Comparison of ENCODE assay signal across 9 mouse cellular contexts in genomic region chr17:31330622-31331021, GRCm38 (mm10). TPM values are rescaled to one million over a fixed set of nuclear protein-coding genes. Genes with fewer than 3 reads are reported as not detected.
DNase-seq lines count a peak whose midpoint lies in the region; ATAC-seq and TF ChIP-seq lines count a peak whose summit lies in the region.
"Had no signal": no experiment of that assay in that cellular context is flagged by ENCODE, and none has a peak within 500 bp of the region (broad histone marks: within the 10 kb centered on the region; RNA-seq: fewer than 3 reads in every experiment).

No protein-coding gene starts in this region.

- TF ChIP-seq CTCF in MEL (IDR thresholded peaks at IDR 0.05 in 2 of 3, conservative IDR thresholded peaks at IDR 0.05 in 1 of 3; ENCODE audit: control insufficient read depth in 1 of 3, insufficient read depth in 1 of 3, low read depth in 2 of 3, low read length in 3 of 3, poor library complexity in 1 of 3, severe bottlenecking in 1 of 3) = peak; percentile 72 to 99 (median 77)
- peak; percentile 68; the same call in 1 of the 2 replicates for TF ChIP-seq CTCF in cerebellum, adult 2 months (IDR thresholded peaks at IDR 0.05; ENCODE audit: borderline replicate concordance, insufficient read depth, low read depth, low read length)

- no peak overlapping the region for H3K4me3 ChIP-seq in intestine, embryonic 14.5 days (ENCODE audit: low read depth, low read length)
- no peak overlapping the region for H3K4me3 ChIP-seq in intestine, embryonic 16.5 days (ENCODE audit: low read length)
- no peak overlapping the region for H3K4me3 ChIP-seq in MEL (ENCODE audit: control insufficient read depth in 1 of 2, insufficient read depth in 1 of 2, low read depth in 2 of 2, low read length in 2 of 2)
- no peak overlapping the region for H3K4me3 ChIP-seq in cerebellum, adult 2 months (replicated peaks; ENCODE audit: insufficient read depth, low read depth, low read length)
- H3K4me3 ChIP-seq: liver, embryonic 15.5 days had no signal

- no peaks in the 10 kb centered on the region for H3K27me3 ChIP-seq in intestine, embryonic 14.5 days (replicated peaks; ENCODE audit: control insufficient read depth, insufficient read depth, low read length)
- no peaks in the 10 kb centered on the region for H3K27me3 ChIP-seq in intestine, embryonic 16.5 days (replicated peaks; ENCODE audit: control insufficient read depth, insufficient read depth, low read length)
- H3K27me3 ChIP-seq in MEL (ENCODE audit: control insufficient read depth in 1 of 2, insufficient read depth in 2 of 2, low read length in 2 of 2) = no peaks in the 10 kb centered on the region
- H3K27me3 ChIP-seq in cerebellum, adult 2 months (ENCODE audit: control insufficient read depth, insufficient read depth, low read length) = no peaks in the 10 kb centered on the region
- H3K27me3 ChIP-seq: liver, embryonic 15.5 days had no signal

- ATAC-seq in intestine, embryonic 14.5 days (replicated peaks; ENCODE audit: low FRiP score, low TSS enrichment, low read depth) = no peak
- ATAC-seq in intestine, embryonic 16.5 days = no peak

- no peaks in the 10 kb centered on the region for H3K36me3 ChIP-seq in intestine, embryonic 14.5 days (ENCODE audit: control insufficient read depth, insufficient read depth, low read length)
- 0 out of 2 replicates have a peak, but pooled peaks cover 5% of the 10 kb centered on the region for H3K36me3 ChIP-seq in intestine, embryonic 16.5 days (ENCODE audit: control insufficient read depth, insufficient read depth, low read length)
- no peaks in the 10 kb centered on the region; a peak in 1 of 4 replicates for H3K36me3 ChIP-seq in MEL (ENCODE audit: control insufficient read depth in 1 of 2, insufficient read depth in 2 of 2, low read length in 2 of 2)
- H3K36me3 ChIP-seq: liver, embryonic 15.5 days had no signal

- H3K27ac ChIP-seq in intestine, embryonic 14.5 days (ENCODE audit: low read depth) = no peak overlapping the region
- no peak overlapping the region for H3K27ac ChIP-seq in intestine, embryonic 16.5 days (ENCODE audit: low read length)
- no peak overlapping the region for H3K27ac ChIP-seq in MEL (ENCODE audit: control insufficient read depth, low read depth, low read length)
- no peak overlapping the region for H3K27ac ChIP-seq in cerebellum, adult 2 months (ENCODE audit: insufficient read depth, low read length)
- H3K27ac ChIP-seq: liver, embryonic 15.5 days had no signal

- DNase-seq in intestine, embryonic 14.5 days (ENCODE audit: low spot score) = peak; percentile 69
- peak; percentile 68 for DNase-seq in MEL (ENCODE audit: low read depth, low spot score)
- DNase-seq in cerebellum, adult 2 months = peak; percentile 55 to 58
- peak; percentile 44 for DNase-seq in gastrocnemius, postnatal 14 days
- peak; percentile 78 to 93 for DNase-seq in left cerebral cortex, postnatal 14 days (ENCODE audit: low spot score in 2 of 2)
- DNase-seq in naive thymus-derived CD4-positive, alpha-beta T cell, adult 2 months (ENCODE audit: low read depth) = peak; percentile 66
- peak; percentile 64 for DNase-seq in thymus, postnatal 25 days

- TF ChIP-seq RAD21 in MEL (IDR thresholded peaks at IDR 0.05; ENCODE audit: low read depth, low read length) = peak; percentile 30

- no peak overlapping the region for H3K4me2 ChIP-seq in intestine, embryonic 14.5 days (ENCODE audit: low read length)
- H3K4me2 ChIP-seq in intestine, embryonic 16.5 days (ENCODE audit: low read depth, low read length) = no peak overlapping the region
- H3K4me2 ChIP-seq: liver, embryonic 15.5 days had no signal

- no peak overlapping the region for H3K9ac ChIP-seq in intestine, embryonic 14.5 days (ENCODE audit: low read length)
- H3K9ac ChIP-seq in intestine, embryonic 16.5 days (ENCODE audit: low read depth, low read length) = no peak overlapping the region
- H3K9ac ChIP-seq in MEL (ENCODE audit: control insufficient read depth, low read depth, low read length, poor library complexity, severe bottlenecking) = no peak overlapping the region
- H3K9ac ChIP-seq: liver, embryonic 15.5 days had no signal

- no peaks in the 10 kb centered on the region for H3K79me2 ChIP-seq in MEL (ENCODE audit: control insufficient read depth, insufficient read depth, low read length, poor library complexity)

- H3K4me1 ChIP-seq in intestine, embryonic 14.5 days (replicated peaks; ENCODE audit: control insufficient read depth, insufficient read depth, low read length) = no peaks in the 10 kb centered on the region
- H3K4me1 ChIP-seq in intestine, embryonic 16.5 days (ENCODE audit: control insufficient read depth, insufficient read depth, low read length) = peaks cover 4% of the 10 kb centered on the region
- H3K4me1 ChIP-seq in MEL (ENCODE audit: control insufficient read depth in 1 of 2, insufficient read depth in 2 of 2, low read length in 2 of 2) = no peaks in the 10 kb centered on the region
- peaks cover 16% of the 10 kb centered on the region for H3K4me1 ChIP-seq in cerebellum, adult 2 months (ENCODE audit: control insufficient read depth, insufficient read depth, low read length)

- TF ChIP-seq POLR2A in MEL (IDR thresholded peaks at IDR 0.05; ENCODE audit: control insufficient read depth in 1 of 2, insufficient read depth in 1 of 2, low read depth in 1 of 2, low read length in 2 of 2, poor library complexity in 1 of 2) = no peak
- no peak for TF ChIP-seq POLR2A in cerebellum, adult 2 months (IDR thresholded peaks at IDR 0.05; ENCODE audit: borderline replicate concordance, insufficient read depth, low read length)

- H3K9me3 ChIP-seq in intestine, embryonic 14.5 days (ENCODE audit: control insufficient read depth, low read length) = no peaks in the 10 kb centered on the region
- no peaks in the 10 kb centered on the region for H3K9me3 ChIP-seq in intestine, embryonic 16.5 days (ENCODE audit: control insufficient read depth, low read length)
- H3K9me3 ChIP-seq in MEL (replicated peaks; ENCODE audit: insufficient read depth, low read length) = no peaks in the 10 kb centered on the region
- H3K9me3 ChIP-seq: liver, embryonic 15.5 days had no signal

- WGBS in intestine, embryonic 14.5 days = 41% methylated on average over 4 of the region's 4 CpGs
- 44% methylated on average over 4 of the region's 4 CpGs for WGBS in intestine, embryonic 16.5 days
- 48% methylated on average over 4 of the region's 4 CpGs for WGBS in cerebellum, adult 2 months

- intact Hi-C loops in gastrocnemius, postnatal 14 days (cut with DNase I; ENCODE audit: low total_unique reads) = no loop called here
- intact Hi-C loops in left cerebral cortex, postnatal 14 days (cut with DNase I) = loop anchor here (2.0 to 5.0 kb wide), 2 partner anchors 47 to 162 kb away; no protein-coding TSS in a partner anchor

- TF ChIP-seq EP300 in MEL (IDR thresholded peaks at IDR 0.05; ENCODE audit: low read depth in 1 of 2, low read length in 2 of 2) = no peak

TF ChIP-seq in MEL, 35 proteins besides CTCF, POLR2A, EP300 and RAD21:
- no peak for TF ChIP-seq ZC3H11A (IDR thresholded peaks at IDR 0.05; ENCODE audit: low read depth, low read length)
- peak; percentile 53 for TF ChIP-seq SMC3 (IDR thresholded peaks at IDR 0.05; ENCODE audit: low read depth, low read length)
TF ChIP-seq in MEL: peak in this region for 1.

RNA-seq across cellular contexts. Expression of gene Slc37a1, which starts 44.0 kb away (rescaled TPM):
- polyA plus RNA-seq in intestine, embryonic 14.5 days (2014; fragmentation: Nextera tagmentation; extraction: Ambion mirVana) = 14.7 and 14.8 TPM in 2 replicates
- polyA plus RNA-seq in intestine, embryonic 16.5 days (2015; fragmentation: Nextera tagmentation; extraction: Ambion mirVana) = 21.1 and 21.5 TPM in 2 replicates
- total RNA-seq in MEL (2012; rRNA removed) = 10.3 and 15.0 TPM in 2 replicates
- polyA plus RNA-seq in MEL (2012; ENCODE audit: insufficient read depth in 1 of 2, insufficient read length in 2 of 2, low read depth in 1 of 2, low replicate concordance in 2 of 2, missing spikeins in 1 of 2) = 10 to 100 TPM in 1 of 2 experiments, not detected in 1; 14.2 TPM
- polyA plus RNA-seq in cerebellum, adult 2 months (2012; rRNA removed) = 6.1 and 7.8 TPM in 2 replicates
- total RNA-seq in gastrocnemius, postnatal 14 days (2021) = 1 to 10 TPM; 2.5 to 2.7 TPM
- 1 to 10 TPM; 4.7 to 6.6 TPM for total RNA-seq in left cerebral cortex, postnatal 14 days (2021)

RNA-seq across cellular contexts. Expression of gene Rsph1, which starts 53.4 kb away (rescaled TPM):
- 0.80 and 1.2 TPM in 2 replicates for polyA plus RNA-seq in intestine, embryonic 14.5 days (2014; fragmentation: Nextera tagmentation; extraction: Ambion mirVana)
- polyA plus RNA-seq in intestine, embryonic 16.5 days (2015; fragmentation: Nextera tagmentation; extraction: Ambion mirVana) = 0.88 and 0.94 TPM in 2 replicates
- total RNA-seq in MEL (2012; rRNA removed) = 1.3 and 2.0 TPM in 2 replicates
- polyA plus RNA-seq in MEL (2012; ENCODE audit: insufficient read depth in 1 of 2, insufficient read length in 2 of 2, low read depth in 1 of 2, low replicate concordance in 2 of 2, missing spikeins in 1 of 2) = 1 to 10 TPM in 1 of 2 experiments, not detected in 1; 3.6 TPM
- 2.7 and 3.7 TPM in 2 replicates for polyA plus RNA-seq in cerebellum, adult 2 months (2012; rRNA removed)
- total RNA-seq in gastrocnemius, postnatal 14 days (2021) = 10 to 100 TPM; 10.0 to 12.5 TPM
- total RNA-seq in left cerebral cortex, postnatal 14 days (2021) = 10 to 100 TPM; 13.6 to 17.6 TPM

RNA-seq across cellular contexts. Expression of gene Pde9a, which starts 55.4 kb away (rescaled TPM):
- 61.0 and 76.0 TPM in 2 replicates for polyA plus RNA-seq in intestine, embryonic 14.5 days (2014; fragmentation: Nextera tagmentation; extraction: Ambion mirVana)
- 62.5 and 65.2 TPM in 2 replicates for polyA plus RNA-seq in intestine, embryonic 16.5 days (2015; fragmentation: Nextera tagmentation; extraction: Ambion mirVana)
- 0.20 TPM in 1 of 2 replicates, not detected in the other for total RNA-seq in MEL (2012; rRNA removed)
- under 1 TPM in 1 of 2 experiments, not detected in 1; 0.56 TPM for polyA plus RNA-seq in MEL (2012; ENCODE audit: insufficient read depth in 1 of 2, insufficient read length in 2 of 2, low read depth in 1 of 2, low replicate concordance in 2 of 2, missing spikeins in 1 of 2)
- polyA plus RNA-seq in cerebellum, adult 2 months (2012; rRNA removed) = 83.1 and 93.0 TPM in 2 replicates
- 1 to 10 TPM; 4.5 to 6.5 TPM for total RNA-seq in gastrocnemius, postnatal 14 days (2021)
- 10 to 100 TPM; 24.4 to 27.2 TPM for total RNA-seq in left cerebral cortex, postnatal 14 days (2021)

Comparison
In these comparisons a context has a peak if more than half of its experiments do, and no peak if none do; other contexts are left out.
1. RNA of gene Pde9a, which starts 55.4 kb away (polyA plus RNA-seq): 83.1 to 93.0 TPM in cerebellum, adult 2 months, 62.5 to 65.2 TPM in intestine, embryonic 16.5 days and 61.0 to 76.0 TPM in intestine, embryonic 14.5 days; 0.56 TPM in MEL; every median in the first group is over 10 times any median in the second.
2. Peak in every context shown above with its lines, with median percentiles within 50 percentile points of each other: DNase-seq.